8 mouse cellular contexts compared by ENCODE assay signal in genomic region chr19:6856281-6857002, GRCm38 (mm10). TPM values are rescaled to one million over a fixed set of nuclear protein-coding genes. Genes with fewer than 3 reads are reported as not detected.
DNase-seq lines count a peak whose midpoint lies in the region; ATAC-seq and TF ChIP-seq lines count a peak whose summit lies in the region.

No protein-coding gene starts in this region.

- no peak overlapping the region for H3K27ac ChIP-seq in heart, adult 2 months
- no peak overlapping the region for H3K27ac ChIP-seq in liver, embryonic 13.5 days

- no peaks in the 10 kb centered on the region for H3K79me2 ChIP-seq in heart, adult 2 months (replicated peaks; ENCODE audit: control insufficient read depth, insufficient read depth, low read length)

- no peak for ATAC-seq in liver, embryonic 13.5 days (ENCODE audit: low read depth)
- 0 out of 2 replicates have a peak, but pooled peaks have one; percentile 14 for ATAC-seq in neutrophil, adult 5-6 weeks (ENCODE audit: extremely low read depth, insufficient number of reproducible peaks, low FRiP score, poor library complexity, severe bottlenecking)

- H3K4me3 ChIP-seq in heart, adult 2 months = no peak overlapping the region
- no peak overlapping the region for H3K4me3 ChIP-seq in liver, embryonic 13.5 days (replicated peaks)

- no peaks in the 10 kb centered on the region for H3K27me3 ChIP-seq in heart, adult 2 months (ENCODE audit: control insufficient read depth, insufficient read depth, low read length)
- H3K27me3 ChIP-seq in liver, embryonic 13.5 days = 0 out of 2 replicates have a peak, but pooled peaks cover 9% of the 10 kb centered on the region

- H3K4me2 ChIP-seq in liver, embryonic 13.5 days = peak overlapping the region; percentile 57

- no peak for TF ChIP-seq POLR2A in heart, adult 2 months (IDR thresholded peaks at IDR 0.05; ENCODE audit: insufficient read depth, low read depth, low read length)

- WGBS in heart, adult 2 months = 69% methylated on average over 12 of the region's 12 CpGs
- WGBS in liver, embryonic 13.5 days (ENCODE audit: insufficient replicate concordance) = 45% methylated on average over 12 of the region's 12 CpGs

- H3K36me3 ChIP-seq in heart, adult 2 months (ENCODE audit: control insufficient read depth, insufficient read depth, low read length) = no peaks in the 10 kb centered on the region
- no peaks in the 10 kb centered on the region for H3K36me3 ChIP-seq in liver, embryonic 13.5 days

- no peak for TF ChIP-seq EP300 in heart, adult 2 months (IDR thresholded peaks at IDR 0.05; ENCODE audit: insufficient read depth, low read depth, low read length)

- intact Hi-C loops in heart, adult 2 months (cut with DNase I) = no loop called here

- TF ChIP-seq CTCF in heart, adult 2 months (IDR thresholded peaks at IDR 0.05) = peak; percentile 40

- H3K9ac ChIP-seq in heart, adult 2 months (ENCODE audit: low read depth, low read length) = no peak overlapping the region
- H3K9ac ChIP-seq in liver, embryonic 13.5 days = no peak overlapping the region

- 0 out of 2 replicates have a peak, but pooled peaks cover 2% of the 10 kb centered on the region for H3K4me1 ChIP-seq in heart, adult 2 months (ENCODE audit: control insufficient read depth, insufficient read depth, low read length)
- H3K4me1 ChIP-seq in liver, embryonic 13.5 days (replicated peaks) = peaks cover 46% of the 10 kb centered on the region

- no peaks in the 10 kb centered on the region for H3K9me3 ChIP-seq in liver, embryonic 13.5 days (replicated peaks)

- peak in 1 of 2 experiments; percentile 27 for DNase-seq in heart, adult 2 months
- no peak for DNase-seq in heart, adult 8-10 months (ENCODE audit: low spot score)
- DNase-seq in CD4-positive helper T cell, adult 2 months (ENCODE audit: low read depth, low spot score) = peak; percentile 64
- peak; percentile 68 for DNase-seq in embryo, embryonic 10 days (ENCODE audit: low spot score)
- DNase-seq in induced T-regulatory cell, adult 2 months (ENCODE audit: low read depth) = peak; percentile 74
- no peak for DNase-seq in liver, embryonic 13.5 days
- DNase-seq in gastrocnemius, postnatal 4 days (ENCODE audit: low spot score in 2 of 2) = no peak

RNA-seq across cellular contexts. Expression of gene Ccdc88b, which starts 1.6 kb away (rescaled TPM):
- 1 to 10 TPM in 1 of 2 experiments, under 1 TPM in 1; 0.86 to 1.0 TPM for total RNA-seq in heart, adult 2 months (2021)
- 0.94 and 1.8 TPM in 2 replicates for polyA plus RNA-seq in heart, adult 2 months (2012; rRNA removed)
- total RNA-seq in heart, adult 8-10 months (2022) = under 1 TPM; 0.44 to 0.89 (median 0.66) TPM
- polyA plus RNA-seq in liver, embryonic 13.5 days (2015; fragmentation: Nextera tagmentation; extraction: Ambion mirVana) = 1.9 and 3.1 TPM in 2 replicates
- 97.1 and 136 TPM in 2 replicates for total RNA-seq in neutrophil, adult 5-6 weeks (2017)
- total RNA-seq in gastrocnemius, postnatal 4 days (2021) = 1 to 10 TPM; 1.3 to 2.9 TPM

RNA-seq across cellular contexts. Expression of gene Rps6ka4, which starts 16.0 kb away (rescaled TPM):
- total RNA-seq in heart, adult 2 months (2021) = 10 to 100 TPM; 15.9 to 17.9 TPM
- 11.8 and 12.9 TPM in 2 replicates for polyA plus RNA-seq in heart, adult 2 months (2012; rRNA removed)
- total RNA-seq in heart, adult 8-10 months (2022) = 10 to 100 TPM; 15.0 to 20.0 (median 17.5) TPM
- 6.1 and 6.8 TPM in 2 replicates for polyA plus RNA-seq in liver, embryonic 13.5 days (2015; fragmentation: Nextera tagmentation; extraction: Ambion mirVana)
- total RNA-seq in neutrophil, adult 5-6 weeks (2017) = 15.8 and 18.4 TPM in 2 replicates
- 10 to 100 TPM; 17.8 to 18.7 TPM for total RNA-seq in gastrocnemius, postnatal 4 days (2021)

RNA-seq across cellular contexts. Expression of gene Trmt112, which starts 53.1 kb away (rescaled TPM):
- 10 to 100 TPM; 32.0 to 38.5 TPM for total RNA-seq in heart, adult 2 months (2021)
- 67.9 and 71.5 TPM in 2 replicates for polyA plus RNA-seq in heart, adult 2 months (2012; rRNA removed)
- total RNA-seq in heart, adult 8-10 months (2022) = 10 to 100 TPM; 29.9 to 49.7 (median 39.7) TPM
- polyA plus RNA-seq in liver, embryonic 13.5 days (2015; fragmentation: Nextera tagmentation; extraction: Ambion mirVana) = 103 and 106 TPM in 2 replicates
- 103 and 125 TPM in 2 replicates for total RNA-seq in neutrophil, adult 5-6 weeks (2017)
- 10 to 100 TPM; 54.7 to 56.4 TPM for total RNA-seq in gastrocnemius, postnatal 4 days (2021)

RNA-seq across cellular contexts. Expression of gene Prdx5, which starts 53.5 kb away (rescaled TPM):
- total RNA-seq in heart, adult 2 months (2021) = 100 to 1,000 TPM; 651 to 766 TPM
- 411 and 490 TPM in 2 replicates for polyA plus RNA-seq in heart, adult 2 months (2012; rRNA removed)
- 100 to 1,000 TPM; 620 to 842 (median 766) TPM for total RNA-seq in heart, adult 8-10 months (2022)
- 97.7 and 101 TPM in 2 replicates for polyA plus RNA-seq in liver, embryonic 13.5 days (2015; fragmentation: Nextera tagmentation; extraction: Ambion mirVana)
- total RNA-seq in neutrophil, adult 5-6 weeks (2017) = 693 and 750 TPM in 2 replicates
- 100 to 1,000 TPM; 137 to 142 TPM for total RNA-seq in gastrocnemius, postnatal 4 days (2021)

Comparison
In these comparisons a context has a peak if more than half of its experiments do, and no peak if none do; other contexts are left out.
1. DNase-seq: peak in CD4-positive helper T cell, adult 2 months (single experiment), embryo, embryonic 10 days (single experiment) and induced T-regulatory cell, adult 2 months (single experiment); none in heart, adult 8-10 months (single experiment), liver, embryonic 13.5 days (single experiment) and gastrocnemius, postnatal 4 days (0 of 2).
2. RNA of gene Ccdc88b, which starts 1.6 kb away (total RNA-seq): 97.1 to 136 TPM in neutrophil, adult 5-6 weeks; 1.3 to 2.9 TPM in gastrocnemius, postnatal 4 days, 0.86 to 1.0 TPM in heart, adult 2 months and 0.44 to 0.89 TPM in heart, adult 8-10 months; every median in the first group is over 10 times any median in the second.